Mouse (Mus musculus) cerebellum, adult 8-10 months (tissue): ENCODE data around the gene Fgfrl1.

Experiments
- DNase-seq: peaks from one replicate; pipeline ENCODE4 v3.0.0; 2022

Gene Fgfrl1

GRCm38 (mm10) chr5:108692271-108692670 lies at the start of gene Fgfrl1:
Gene Fgfrl1, plus strand, starts transcription at chr5:108692382.
- DNase-seq = no peak

DNA sequence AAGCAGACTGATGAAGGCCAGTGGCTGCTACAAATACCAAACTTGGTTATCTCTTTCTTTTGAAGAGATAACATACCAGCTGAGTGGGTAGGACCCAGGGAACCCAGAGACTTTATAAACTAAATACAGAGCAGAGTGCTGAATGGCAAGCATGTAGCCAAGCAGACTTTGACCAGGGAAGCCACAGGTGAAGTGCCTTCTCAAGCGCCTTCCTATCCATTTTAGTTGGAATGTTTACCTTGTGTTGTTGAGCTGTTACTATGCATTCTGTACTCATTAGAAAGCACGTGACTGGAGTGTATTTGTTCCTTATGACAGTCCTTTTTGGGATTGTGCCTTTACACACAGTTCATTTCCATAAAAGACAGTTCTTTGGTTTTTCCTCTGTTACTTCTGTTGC lies 48.5 kb upstream of the Fgfrl1 start:
- DNase-seq = no peak

- DNase-seq = no peak
Observed at GRCm38 (mm10) chr5:108645651-108646342, 46.4 kb upstream of the Fgfrl1 start.

- no peak for DNase-seq
Observed at GRCm38 (mm10) chr5:108646343-108646660, 45.9 kb upstream of the Fgfrl1 start.

DNA sequence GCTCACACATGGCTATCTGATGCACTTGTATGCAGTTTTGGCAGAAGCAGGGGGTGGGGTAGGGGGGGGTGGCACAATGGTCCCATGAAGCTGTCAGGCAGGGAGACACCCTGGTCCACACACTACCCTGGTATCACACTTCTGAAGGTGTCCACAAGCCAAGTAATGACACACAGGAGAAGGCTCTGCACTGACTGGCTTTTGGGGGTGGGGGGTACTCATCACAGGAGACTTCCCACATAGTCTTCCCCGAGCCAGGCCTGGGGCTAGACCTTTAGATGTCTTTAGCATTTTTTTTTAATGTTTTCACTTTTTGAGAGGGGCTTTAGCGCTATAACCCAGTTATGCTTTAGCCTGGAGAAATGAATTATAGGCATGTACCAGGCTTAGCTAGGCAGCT lies 44.9 kb upstream of the Fgfrl1 start:
- DNase-seq = no peak

DNA sequence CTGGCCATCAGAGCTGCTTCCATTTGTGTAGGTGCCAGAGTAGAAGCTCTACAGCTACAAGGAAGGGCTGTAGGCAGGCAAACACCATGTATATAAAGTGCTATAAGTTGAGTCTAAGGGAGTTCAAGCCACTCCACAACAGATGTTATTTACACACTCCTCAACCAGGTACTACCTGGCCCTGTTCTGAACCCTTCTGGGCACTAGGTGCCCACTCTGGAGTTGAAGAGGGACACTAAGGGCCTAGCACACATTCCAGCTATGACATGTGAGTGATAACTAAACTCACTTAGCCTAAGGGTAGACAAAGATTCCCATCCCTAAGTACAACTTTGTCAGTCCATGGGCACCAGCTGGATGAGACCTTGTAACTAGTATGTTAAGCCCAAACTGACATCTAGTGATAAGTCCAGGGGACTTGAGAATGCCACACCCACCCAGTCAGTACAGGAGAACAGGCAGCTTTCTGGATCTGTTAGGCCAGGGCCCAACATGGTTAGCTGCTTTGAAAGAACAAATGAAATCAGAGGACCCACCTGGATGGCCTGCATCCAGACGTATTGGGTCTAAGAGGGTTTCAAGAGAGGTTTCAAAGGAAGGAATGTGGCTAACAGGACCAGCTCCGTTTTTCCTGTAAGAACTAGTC lies 44.2 kb upstream of the Fgfrl1 start:
- DNase-seq = no peak

GRCm38 (mm10) chr5:108648937-108649576 lies 43.1 kb upstream of the Fgfrl1 start:
- DNase-seq = no peak

DNA sequence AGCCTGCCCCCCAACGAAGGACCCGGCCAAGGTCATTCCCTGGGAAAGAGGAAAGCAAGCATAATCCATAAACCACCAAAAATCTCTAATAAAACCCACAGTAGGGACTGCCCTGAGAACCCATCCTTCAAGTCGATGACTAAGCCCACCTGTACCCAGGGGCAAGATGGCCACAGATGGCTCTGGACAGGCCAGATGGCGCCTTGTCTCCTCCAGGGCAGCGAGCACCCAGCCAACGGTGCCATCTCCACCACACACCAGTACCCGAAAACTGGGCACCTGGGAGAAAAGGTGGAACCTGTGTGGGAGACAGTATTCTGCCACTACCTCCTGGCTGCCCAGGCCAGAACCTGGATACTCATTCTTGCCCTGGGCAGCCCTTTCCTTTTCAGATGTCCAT lies 41.8 kb upstream of the Fgfrl1 start:
- DNase-seq = peak; percentile 58

GRCm38 (mm10) chr5:108651136-108651720 lies 41.0 kb upstream of the Fgfrl1 start:
- no peak for DNase-seq

DNA sequence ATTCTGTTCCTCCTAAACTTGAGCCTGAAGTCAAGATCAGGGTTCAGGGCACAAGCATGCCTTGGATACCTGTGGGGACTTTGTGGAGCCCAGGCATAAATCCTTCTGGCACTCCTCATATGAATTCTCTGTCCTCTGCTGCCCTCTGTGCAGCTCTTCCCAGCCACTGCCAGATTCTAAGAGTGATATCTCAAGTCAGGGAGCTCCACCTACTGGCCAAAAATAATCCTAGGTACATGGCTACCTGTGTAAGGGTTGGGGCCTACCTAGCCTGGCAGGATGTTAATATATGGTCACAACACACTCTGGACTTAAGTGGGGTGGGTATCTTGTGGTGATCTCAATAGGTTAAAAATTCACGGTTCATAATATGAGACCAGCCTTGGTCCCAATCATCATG lies 40.4 kb upstream of the Fgfrl1 start:
- peak; percentile 81 for DNase-seq

DNA sequence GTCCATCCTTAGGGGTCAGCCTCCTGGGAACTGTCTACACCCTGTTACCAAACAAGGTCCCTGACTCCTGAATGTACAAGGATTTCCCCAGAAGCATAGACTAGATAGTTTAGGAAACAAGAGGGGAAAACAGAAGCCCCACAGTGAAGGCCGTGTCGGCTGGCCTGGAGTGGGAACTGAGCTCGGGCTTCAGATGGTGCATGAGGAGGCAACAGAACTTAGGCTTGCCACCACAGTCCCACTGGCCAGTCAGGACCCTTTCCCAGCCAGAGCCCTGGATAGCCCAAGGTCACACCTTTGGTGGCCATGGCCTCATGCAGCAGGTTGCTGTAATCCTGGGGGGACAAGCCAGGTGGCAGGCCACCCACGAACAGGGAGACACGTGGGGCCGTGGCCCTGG lies 38.8 kb upstream of the Fgfrl1 start:
- no peak for DNase-seq

- DNase-seq = no peak
Observed at GRCm38 (mm10) chr5:108654444-108654990, 37.7 kb upstream of the Fgfrl1 start.

DNA sequence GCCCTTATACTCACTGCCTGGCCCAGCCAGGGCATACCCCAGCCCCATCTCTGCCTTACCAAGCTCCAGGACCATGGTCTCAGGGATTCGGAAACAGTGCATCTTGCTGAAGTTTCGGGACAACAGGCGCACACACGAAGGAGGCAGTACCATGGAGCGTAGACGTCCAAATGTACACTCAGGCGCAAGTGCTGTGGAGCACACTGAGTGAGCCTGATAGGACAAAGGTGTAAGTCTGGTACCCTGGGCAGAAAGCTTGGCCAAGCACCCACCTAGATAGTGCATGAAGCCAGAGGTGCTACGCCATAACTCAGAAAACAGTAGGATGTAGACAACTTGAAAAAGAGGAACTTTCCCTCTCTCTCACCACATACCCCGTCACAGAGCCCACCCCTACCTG lies 36.8 kb upstream of the Fgfrl1 start:
- DNase-seq = no peak

GRCm38 (mm10) chr5:108655891-108656650 lies 36.1 kb upstream of the Fgfrl1 start:
- no peak for DNase-seq

GRCm38 (mm10) chr5:108657406-108657805 lies 34.8 kb upstream of the Fgfrl1 start:
- DNase-seq = no peak

GRCm38 (mm10) chr5:108658611-108659010 lies 33.6 kb upstream of the Fgfrl1 start:
- DNase-seq = no peak

DNA sequence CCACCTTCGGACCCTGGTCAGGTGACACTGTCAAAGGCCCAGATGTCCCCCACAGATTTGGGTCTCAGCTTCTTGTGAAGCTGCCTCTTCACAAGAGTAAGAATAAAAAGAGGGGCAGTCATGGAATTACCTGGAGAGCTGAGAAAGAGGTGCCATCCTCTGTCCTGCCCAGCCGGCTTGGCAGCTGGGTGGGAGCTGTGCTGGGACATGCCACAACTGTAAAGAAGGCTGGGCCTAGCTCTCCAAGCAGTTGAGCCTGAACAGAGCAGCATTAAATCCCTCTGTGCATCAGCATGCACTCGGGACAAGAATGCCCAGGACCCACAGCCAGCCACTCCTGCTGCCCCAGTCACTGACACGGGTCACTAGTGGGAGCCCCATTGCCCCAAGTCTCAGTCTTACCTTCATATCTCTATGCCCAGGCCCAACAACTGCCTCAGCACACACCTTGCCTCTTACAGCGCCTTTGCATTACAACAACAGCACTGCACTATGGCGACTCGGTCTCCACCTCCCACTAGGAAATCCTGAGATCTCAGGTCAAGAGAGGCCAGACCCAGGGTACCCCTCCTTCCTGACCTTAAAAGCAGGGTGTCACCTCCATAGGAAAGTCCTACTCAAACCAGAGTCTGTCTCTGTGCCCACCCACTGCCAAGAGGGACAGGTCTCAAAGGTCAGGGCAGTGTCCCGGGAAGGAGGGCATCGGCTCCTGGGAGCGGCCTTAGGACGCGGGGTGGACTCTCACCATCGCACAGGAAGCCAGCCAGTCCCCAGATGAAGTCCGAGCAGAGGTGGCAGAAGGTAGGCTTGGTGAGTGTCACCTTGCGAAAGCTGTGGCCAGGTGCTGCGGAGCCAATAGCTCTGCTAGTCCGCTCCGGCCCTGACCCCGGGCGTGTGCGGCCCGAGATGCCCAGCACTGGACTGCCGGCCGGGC lies 32.2 kb upstream of the Fgfrl1 start, which contains the start of gene Idua:
TSS of gene Idua (plus strand) at position 634 of the 934 bp plus-strand sequence.
- no peak for DNase-seq

GRCm38 (mm10) chr5:108660632-108661268 lies 31.4 kb upstream of the Fgfrl1 start:
- DNase-seq = peak; percentile 93

DNA sequence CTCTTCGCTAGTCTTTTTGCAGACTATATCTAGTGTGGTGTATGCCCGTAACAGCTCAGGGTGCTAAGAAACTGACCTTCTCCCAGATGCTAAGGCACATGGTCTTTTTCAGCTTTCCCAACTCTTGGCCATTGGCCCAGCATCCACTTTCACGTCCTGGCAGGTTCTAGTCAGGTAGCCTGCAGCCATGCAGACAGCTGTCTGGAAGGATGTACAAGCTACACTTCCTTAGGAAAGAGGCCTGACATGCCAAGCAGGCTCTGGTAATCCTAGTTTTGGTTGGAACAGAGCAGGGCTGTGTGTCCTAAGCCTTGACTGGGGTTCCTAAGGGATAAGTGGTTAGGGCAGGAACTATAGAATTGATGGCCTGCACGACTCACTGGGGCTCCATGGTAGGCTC lies 29.4 kb upstream of the Fgfrl1 start:
- no peak for DNase-seq

DNA sequence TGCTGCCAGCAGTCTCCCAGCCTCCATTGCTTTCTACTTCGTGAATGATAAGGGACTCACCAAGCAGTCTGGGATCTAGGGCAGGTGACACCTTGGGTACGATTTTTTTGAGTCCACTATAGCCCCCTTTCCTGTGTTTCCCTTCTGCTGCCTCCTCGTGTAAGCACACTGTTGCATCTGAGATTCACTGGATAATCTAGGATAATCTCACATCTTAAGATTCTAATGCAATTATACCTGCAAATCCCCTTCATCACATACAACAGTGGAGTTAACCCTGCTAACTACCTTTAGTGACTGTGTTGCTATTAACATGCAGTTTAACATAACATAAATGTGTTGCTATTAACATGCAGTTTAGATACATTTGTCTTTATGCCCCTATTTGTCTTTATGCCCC lies 27.1 kb upstream of the Fgfrl1 start:
- DNase-seq = no peak

GRCm38 (mm10) chr5:108667370-108667769 lies 24.8 kb upstream of the Fgfrl1 start:
- no peak for DNase-seq
